Mouse (Mus musculus): ENCODE data around the gene Abcf2. TPM values are rescaled to one million over a fixed set of nuclear protein-coding genes. Genes with fewer than 3 reads are reported as not detected.

Gene Abcf2
- total RNA-seq, 2 experiments from 2014 or later = 48.0 to 53.2 TPM

GRCm38 (mm10) chr5:24603431-24604010, 26.3 kb upstream of the Abcf2 start:
- DNase-seq (ENCODE audit: low spot score) = no peak

GRCm38 (mm10) chr5:24602751-24603343, 25.6 kb upstream of the Abcf2 start:
- peak; percentile 87 for DNase-seq (ENCODE audit: low spot score)
- intact Hi-C loops (cut with DNase I) = no loop called here

More at GRCm38 (mm10) chr5:24603431-24604010, 26.3 kb upstream of the Abcf2 start:
- intact Hi-C loops (cut with DNase I) = no loop called here

- peak; percentile 63 for DNase-seq (ENCODE audit: low spot score)
- intact Hi-C loops (cut with DNase I) = no loop called here
Measured at GRCm38 (mm10) chr5:24601911-24602750, 24.9 kb upstream of the Abcf2 start.

- no peak for DNase-seq (ENCODE audit: low spot score)
- intact Hi-C loops (cut with DNase I) = no loop called here
Measured at GRCm38 (mm10) chr5:24601071-24601835, 24.0 kb upstream of the Abcf2 start.

- intact Hi-C loops (cut with DNase I) = no loop called here
- DNase-seq (ENCODE audit: low spot score) = no peak
Measured at GRCm38 (mm10) chr5:24600236-24600635, 23.0 kb upstream of the Abcf2 start.

- intact Hi-C loops (cut with DNase I) = loop anchor here (5.0 kb wide), 2 partner anchors 67 to 87 kb away; no protein-coding TSS in a partner anchor
- DNase-seq (ENCODE audit: low spot score) = no peak
Measured at GRCm38 (mm10) chr5:24599137-24599536, 21.9 kb upstream of the Abcf2 start.

- intact Hi-C loops (cut with DNase I) = loop anchor here (5.0 kb wide), 2 partner anchors 66 to 86 kb away; no protein-coding TSS in a partner anchor
- DNase-seq (ENCODE audit: low spot score) = peak; percentile 28
Measured at GRCm38 (mm10) chr5:24598570-24599006, 21.3 kb upstream of the Abcf2 start.

GRCm38 (mm10) chr5:24597901-24598569, 20.8 kb upstream of the Abcf2 start:
- intact Hi-C loops (cut with DNase I) = loop anchor here (5.0 kb wide), 2 partner anchors 66 to 86 kb away; no protein-coding TSS in a partner anchor
- DNase-seq (ENCODE audit: low spot score) = no peak

- intact Hi-C loops (cut with DNase I) = loop anchor here (5.0 kb wide), 2 partner anchors 65 to 85 kb away; no protein-coding TSS in a partner anchor
- DNase-seq (ENCODE audit: low spot score) = peak; percentile 48
Measured at GRCm38 (mm10) chr5:24597221-24597728, 20.0 kb upstream of the Abcf2 start.

- peak; percentile 33 for DNase-seq (ENCODE audit: low spot score)
- intact Hi-C loops (cut with DNase I) = loop anchor here (5.0 kb wide), 2 partner anchors 64 to 84 kb away; no protein-coding TSS in a partner anchor
Measured at GRCm38 (mm10) chr5:24596519-24597171, 19.4 kb upstream of the Abcf2 start.

GRCm38 (mm10) chr5:24595786-24596380, 18.6 kb upstream of the Abcf2 start:
- intact Hi-C loops (cut with DNase I) = loop anchor here (5.0 kb wide), 2 partner anchors 64 to 84 kb away; no protein-coding TSS in a partner anchor
- DNase-seq (ENCODE audit: low spot score) = no peak

- no peak for DNase-seq (ENCODE audit: low spot score)
- intact Hi-C loops (cut with DNase I) = loop anchor here (5.0 kb wide), 2 partner anchors 63 to 83 kb away; no protein-coding TSS in a partner anchor
Measured at GRCm38 (mm10) chr5:24595261-24595660, 18.0 kb upstream of the Abcf2 start.

GRCm38 (mm10) chr5:24594346-24594745, 17.1 kb upstream of the Abcf2 start:
- intact Hi-C loops (cut with DNase I) = no loop called here
- DNase-seq (ENCODE audit: low spot score) = no peak

- DNase-seq (ENCODE audit: low spot score) = no peak
- intact Hi-C loops (cut with DNase I) = no loop called here
Measured at GRCm38 (mm10) chr5:24593928-24594327, 16.7 kb upstream of the Abcf2 start.

- DNase-seq (ENCODE audit: low spot score) = no peak
- intact Hi-C loops (cut with DNase I) = no loop called here
Measured at GRCm38 (mm10) chr5:24593230-24593629, 16.0 kb upstream of the Abcf2 start.

- DNase-seq (ENCODE audit: low spot score) = no peak
- intact Hi-C loops (cut with DNase I) = no loop called here
Measured at GRCm38 (mm10) chr5:24592471-24593160, 15.3 kb upstream of the Abcf2 start.

- DNase-seq (ENCODE audit: low spot score) = no peak
- intact Hi-C loops (cut with DNase I) = no loop called here
Measured at GRCm38 (mm10) chr5:24591796-24592470, 14.7 kb upstream of the Abcf2 start.
